Mouse (Mus musculus): ENCODE measurements around the gene Dnmt1. TPM values are rescaled to one million over a fixed set of nuclear protein-coding genes. Genes with fewer than 3 reads are reported as not detected.

The Dnmt1 gene
- total and polyA plus RNA-seq, 3 experiments = 412 to 1,953 (median 681) TPM

DNA sequence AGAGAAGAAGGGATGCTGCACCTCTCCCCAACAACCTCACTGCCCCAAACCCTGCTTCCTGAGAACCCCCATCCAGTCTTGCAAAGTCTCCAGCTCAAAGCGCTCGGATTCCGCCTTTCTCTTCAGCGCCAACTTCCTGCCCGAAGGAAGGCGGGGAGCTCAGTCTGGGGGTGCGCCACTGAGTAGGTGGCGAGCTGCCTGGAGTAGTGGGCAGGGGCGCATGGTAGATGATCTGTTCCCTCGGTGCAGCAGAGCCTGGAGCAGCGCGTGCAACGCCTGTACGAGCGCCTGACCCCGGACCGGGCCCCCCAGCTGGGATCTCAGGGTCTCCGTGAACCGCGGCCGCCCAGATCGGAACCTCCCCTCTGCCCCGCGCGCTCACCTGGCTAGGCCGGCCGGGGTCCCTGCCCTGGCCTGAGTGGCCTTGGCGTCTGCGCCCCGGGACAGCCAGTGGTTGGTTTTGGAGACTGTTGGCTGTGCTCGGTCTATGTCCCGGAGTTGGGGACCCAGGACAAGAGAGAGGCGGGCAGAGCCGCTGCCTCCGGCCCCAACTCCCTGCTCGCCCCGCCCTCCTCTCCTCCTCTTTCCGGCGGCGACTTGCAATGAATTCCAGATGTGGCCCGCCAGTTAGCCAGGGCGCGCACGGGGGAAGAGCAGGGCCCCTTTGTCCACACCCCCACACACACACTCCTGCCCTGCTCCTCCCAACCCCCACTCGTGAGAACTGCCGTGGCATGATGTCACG, 16.7 kb upstream of the Dnmt1 start, which contains the start of gene S1pr2 (continued):
- TF ChIP-seq HCFC1 (IDR thresholded peaks at IDR 0.05; ENCODE audit: low read depth, low read length) (peak; percentile 44; the same call in 1 of the 2 replicates), POLR2AphosphoS2 (IDR thresholded peaks at IDR 0.05; ENCODE audit: low read length) (no peak), SMC3 (IDR thresholded peaks at IDR 0.05; ENCODE audit: low read depth, low read length) (peak; percentile 0; the same call in 1 of the 2 replicates), CHD1 (IDR thresholded peaks at IDR 0.05; ENCODE audit: low read depth, low read length) (no peak), TBP (IDR thresholded peaks at IDR 0.05; ENCODE audit: low read depth, low read length) (no peak)

GRCm38 (mm10) chr9:20975431-20976215, 15.9 kb upstream of the Dnmt1 start:
- H3K79me2 ChIP-seq (ENCODE audit: control insufficient read depth, insufficient read depth, low read length, poor library complexity) = no peaks in the 10 kb centered on the region; the same call in 1 of the 2 replicates
- H3K27me3 ChIP-seq (ENCODE audit: control insufficient read depth in 1 of 2, insufficient read depth in 2 of 2, low read length in 2 of 2) = no peaks in the 10 kb centered on the region
- peaks cover 8 to 36% of the 10 kb centered on the region in 2 experiments for H3K4me1 ChIP-seq (ENCODE audit: control insufficient read depth in 1 of 2, insufficient read depth in 2 of 2, low read length in 2 of 2)
- peaks cover 0 to 11% of the 10 kb centered on the region in 2 experiments; a peak in 2 of 4 replicates for H3K36me3 ChIP-seq (ENCODE audit: control insufficient read depth in 1 of 2, insufficient read depth in 2 of 2, low read length in 2 of 2)
- peak overlapping the region; percentile 64 to 73 for H3K4me3 ChIP-seq (ENCODE audit: control insufficient read depth in 1 of 2, insufficient read depth in 1 of 2, low read depth in 2 of 2, low read length in 2 of 2)
- DNase-seq (ENCODE audit: low read depth, low spot score) = peak; percentile 95
- H3K9ac ChIP-seq (ENCODE audit: control insufficient read depth, low read depth, low read length, poor library complexity, severe bottlenecking) = peak overlapping the region; percentile 74
- peak overlapping the region; percentile 15; the same call in 1 of the 2 replicates for H3K27ac ChIP-seq (ENCODE audit: control insufficient read depth, low read depth, low read length)
- H3K9me3 ChIP-seq (replicated peaks; ENCODE audit: insufficient read depth, low read length) = no peaks in the 10 kb centered on the region
- TF ChIP-seq CHD2 (IDR thresholded peaks at IDR 0.05; ENCODE audit: low read length) (no peak; the same call in 1 of the 2 replicates), CTCF (IDR thresholded peaks at IDR 0.05 in 2 of 3, conservative IDR thresholded peaks at IDR 0.05 in 1 of 3; ENCODE audit: control insufficient read depth in 1 of 3, insufficient read depth in 1 of 3, low read depth in 2 of 3, low read length in 3 of 3, poor library complexity in 1 of 3, severe bottlenecking in 1 of 3) (peak in 1 of 3 experiments; percentile 11; a peak in 1 of 6 replicates), TBP (IDR thresholded peaks at IDR 0.05; ENCODE audit: low read depth, low read length) (peak; percentile 27; the same call in 1 of the 2 replicates), ZC3H11A (IDR thresholded peaks at IDR 0.05; ENCODE audit: low read depth, low read length) (no peak), POLR2AphosphoS2 (IDR thresholded peaks at IDR 0.05; ENCODE audit: low read length) (no peak), POLR2A (IDR thresholded peaks at IDR 0.05; ENCODE audit: control insufficient read depth in 1 of 2, insufficient read depth in 1 of 2, low read depth in 1 of 2, low read length in 2 of 2, poor library complexity in 1 of 2) (peak in 1 of 2 experiments; percentile 44; a peak in 1 of 4 replicates), SIN3A (IDR thresholded peaks at IDR 0.05; ENCODE audit: low read length) (peak; percentile 70), CHD1 (IDR thresholded peaks at IDR 0.05; ENCODE audit: low read depth, low read length) (peak; percentile 73; the same call in 1 of the 2 replicates), NELFE (IDR thresholded peaks at IDR 0.05; ENCODE audit: low read depth, low read length) (0 out of 2 replicates have a peak, but pooled peaks have one; percentile 30), UBTF (IDR thresholded peaks at IDR 0.05; ENCODE audit: borderline replicate concordance, insufficient read depth, low read depth, low read length) (peak; percentile 92; the same call in 1 of the 2 replicates), ZMIZ1 (IDR thresholded peaks at IDR 0.05; ENCODE audit: low read depth, low read length) (no peak), NRF1 (IDR thresholded peaks at IDR 0.05; ENCODE audit: insufficient read depth, low read depth, low read length, poor library complexity, severe bottlenecking) (peak; percentile 51), GABPA (IDR thresholded peaks at IDR 0.05; ENCODE audit: low read depth, low read length) (no peak), RCOR1 (IDR thresholded peaks at IDR 0.05; ENCODE audit: low read depth, low read length) (peak; percentile 4; the same call in 1 of the 2 replicates), E2F4 (IDR thresholded peaks at IDR 0.05; ENCODE audit: borderline replicate concordance, low read depth, low read length) (no peak), SMC3 (IDR thresholded peaks at IDR 0.05; ENCODE audit: low read depth, low read length) (0 out of 2 replicates have a peak, but pooled peaks have one; percentile 1), ELF1 (IDR thresholded peaks at IDR 0.05; ENCODE audit: low read depth, low read length) (peak; percentile 52; the same call in 1 of the 2 replicates), POLR2AphosphoS5 (IDR thresholded peaks at IDR 0.05; ENCODE audit: borderline replicate concordance, low read depth, low read length) (no peak), TCF12 (IDR thresholded peaks at IDR 0.05; ENCODE audit: low read depth, low read length) (0 out of 2 replicates have a peak, but pooled peaks have one; percentile 42), MXI1 (IDR thresholded peaks at IDR 0.05; ENCODE audit: low read depth, low read length) (peak; percentile 86), MYC (IDR thresholded peaks at IDR 0.05; ENCODE audit: low read depth, low read length) (peak; percentile 68; the same call in 1 of the 2 replicates), ETS1 (IDR thresholded peaks at IDR 0.05; ENCODE audit: low read depth, low read length) (peak; percentile 53; the same call in 1 of the 2 replicates), USF2 (IDR thresholded peaks at IDR 0.05; ENCODE audit: borderline replicate concordance in 1 of 2, insufficient read depth in 1 of 2, low read depth in 1 of 2, low read length in 2 of 2) (no peak), MAX (IDR thresholded peaks at IDR 0.05; ENCODE audit: low read length) (peak; percentile 67), HCFC1 (IDR thresholded peaks at IDR 0.05; ENCODE audit: low read depth, low read length) (peak; percentile 64), USF1 (IDR thresholded peaks at IDR 0.05; ENCODE audit: low read depth, low read length) (no peak), ZNF384 (IDR thresholded peaks at IDR 0.05; ENCODE audit: low read depth, low read length) (no peak), MAZ (IDR thresholded peaks at IDR 0.05; ENCODE audit: low read depth, low read length) (0 out of 2 replicates have a peak, but pooled peaks have one; percentile 42), JUND (IDR thresholded peaks at IDR 0.05; ENCODE audit: low read depth, low read length) (no peak), GATA1 (IDR thresholded peaks at IDR 0.05; ENCODE audit: low read depth, low read length) (peak; percentile 83)
